Mouse (Mus musculus) heart, postnatal 14 days (tissue): Measurements from ENCODE around the gene Rnps1. TPM values are rescaled to one million over a fixed set of nuclear protein-coding genes. Genes with fewer than 3 reads are reported as not detected.
"Not testable (repeated sequence)": the region's sequence is repeated elsewhere in the genome, so short reads cannot be mapped to it uniquely, and the experiment has no call there.

Experiments
- DNase-seq, 2 experiments: peaks; one replicate each; pipeline ENCODE4 v3.0.0; 2021 to 2022
- intact Hi-C: fragments of 180-260 bp; cut with DNase I; formaldehyde crosslinking; loops from one replicate; pipeline ENCODE4 v1.15.1; 2025
- total RNA-seq, 2 experiments: library from RNA; stranded (reverse); gene quantifications; 2 replicates each; pipeline ENCODE4 v1.2.3; 2021

Gene Rnps1
- total RNA-seq, 2 experiments from 2014 or later: 69.6 to 73.5 TPM

DNA sequence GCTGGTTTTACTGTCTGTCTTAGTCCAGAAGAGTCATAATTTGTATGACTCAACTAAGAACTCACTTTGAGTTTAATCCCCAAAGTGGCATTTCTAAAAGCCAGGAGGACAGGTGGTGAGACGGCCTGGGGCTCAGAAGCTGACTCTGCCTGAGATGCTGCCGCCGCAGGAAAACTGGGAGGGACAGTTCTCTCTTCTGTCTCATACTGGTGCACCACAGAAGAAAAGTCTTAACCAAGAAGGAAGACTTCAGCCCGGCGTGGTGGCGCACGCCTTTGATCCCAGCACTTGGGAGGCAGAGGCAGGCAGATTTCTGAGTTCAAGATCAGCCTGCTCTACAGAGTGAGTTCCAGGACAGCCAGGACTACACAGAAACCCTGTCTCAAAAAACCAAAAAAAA, 11.5 kb downstream of the Rnps1 start:
- no peak for DNase-seq
- intact Hi-C loops: loop anchor here (2.0 kb wide), 1 partner anchor 29 kb away; no protein-coding TSS in a partner anchor

DNA sequence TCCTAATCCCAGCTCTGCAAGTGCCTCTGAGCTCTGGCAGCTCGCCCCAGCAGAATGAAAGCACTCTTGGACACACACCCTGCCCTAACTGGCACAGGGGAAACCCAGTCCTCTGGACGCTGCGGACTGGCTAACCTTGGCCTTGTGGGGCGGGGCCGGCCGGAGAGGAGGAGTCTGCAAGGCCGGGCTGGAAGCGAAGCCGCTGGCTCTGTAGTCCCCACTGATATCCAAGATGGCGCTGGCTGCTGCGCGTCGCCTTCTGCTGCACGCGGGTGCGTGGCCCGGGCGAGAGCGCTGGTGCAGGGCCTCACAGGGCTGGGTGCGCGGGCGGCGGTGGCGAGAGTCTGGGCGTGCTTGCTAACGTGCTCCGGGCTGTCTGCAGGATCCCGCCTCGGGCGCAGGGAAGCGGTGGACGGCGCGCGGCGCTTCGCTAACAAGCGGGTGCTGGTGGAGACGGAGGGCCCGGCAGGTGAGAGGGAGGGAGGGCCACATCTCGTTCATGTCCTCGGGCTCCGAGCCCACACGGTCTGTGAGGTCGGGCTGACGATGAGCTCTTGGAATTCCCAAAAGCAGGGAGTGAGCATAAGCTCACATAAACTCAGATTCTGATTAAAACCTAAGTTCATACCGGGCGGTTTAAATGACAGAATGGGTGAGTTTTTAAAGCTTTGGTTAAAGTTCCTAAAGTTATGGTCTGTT, 12.3 kb downstream of the Rnps1 start, which contains the start of gene Eci1:
Gene Eci1 (plus strand): TSS at position 171 of the 699 bp plus-strand sequence.
- DNase-seq: peak; percentile 93 to 95
- intact Hi-C loops: loop anchor here (2.0 kb wide), 1 partner anchor 28 kb away; no protein-coding TSS in a partner anchor

DNA sequence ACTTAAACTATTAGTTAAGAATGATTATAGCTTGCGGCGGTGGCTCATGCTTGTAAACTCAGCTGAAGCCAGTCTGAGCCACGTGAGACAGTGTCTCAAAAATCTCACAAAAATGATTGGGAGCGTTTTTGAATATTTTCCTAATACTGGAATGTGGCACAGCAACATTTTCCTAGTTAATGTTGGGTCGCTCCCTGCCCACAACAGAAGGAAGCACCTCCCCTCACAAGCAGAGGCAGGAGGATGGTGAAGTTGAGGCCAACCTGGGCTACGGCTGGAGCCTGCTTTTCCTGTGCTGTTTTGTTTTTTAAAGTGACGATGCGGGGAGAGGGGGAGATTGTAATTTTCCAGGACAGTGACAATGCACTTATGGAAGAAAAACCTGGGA, 12.8 kb downstream of the Rnps1 start:
- DNase-seq: peak in 1 of 2 experiments; percentile 26
- intact Hi-C loops: loop anchor here (2.0 kb wide), 1 partner anchor 28 kb away; no protein-coding TSS in a partner anchor

DNA sequence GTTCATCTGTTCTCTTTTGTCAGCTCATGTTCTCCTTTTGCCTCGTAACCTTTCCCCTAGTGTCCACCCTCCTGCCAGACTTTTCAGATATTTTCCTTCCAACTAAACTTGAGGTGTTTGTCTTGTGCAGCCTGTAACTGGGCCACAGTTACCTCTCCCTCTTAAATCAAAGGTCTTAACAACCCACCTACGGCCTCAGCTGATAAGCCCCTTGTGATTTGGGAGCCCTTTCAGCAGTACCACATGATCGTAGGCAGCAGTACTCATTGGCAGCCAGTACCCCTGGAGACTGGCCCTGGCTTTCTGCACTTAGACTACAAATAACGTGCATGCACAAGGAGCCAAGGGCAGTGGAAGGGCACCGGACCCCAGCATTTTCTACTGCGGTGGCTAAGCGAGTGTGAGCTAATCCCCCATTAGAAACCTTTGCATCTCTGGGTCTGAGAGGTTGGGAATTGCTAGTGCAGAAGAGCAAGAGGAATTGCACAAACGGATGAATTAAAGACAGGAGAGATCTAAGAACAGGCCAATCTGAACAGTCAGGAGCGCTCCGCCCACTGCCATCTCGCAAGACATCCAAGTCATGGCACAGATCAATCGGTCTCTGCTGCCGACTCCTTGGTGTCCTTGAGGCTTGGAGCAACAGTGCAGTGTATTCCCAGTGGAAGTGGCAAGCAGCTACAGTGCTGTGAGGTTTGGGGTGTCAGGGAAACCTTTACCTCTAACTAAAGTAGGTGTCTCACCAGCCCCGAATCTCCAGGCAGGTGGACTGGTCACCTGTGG, 15.0 kb downstream of the Rnps1 start:
- DNase-seq: peak; percentile 33 to 62
- intact Hi-C loops: no loop called here

DNA sequence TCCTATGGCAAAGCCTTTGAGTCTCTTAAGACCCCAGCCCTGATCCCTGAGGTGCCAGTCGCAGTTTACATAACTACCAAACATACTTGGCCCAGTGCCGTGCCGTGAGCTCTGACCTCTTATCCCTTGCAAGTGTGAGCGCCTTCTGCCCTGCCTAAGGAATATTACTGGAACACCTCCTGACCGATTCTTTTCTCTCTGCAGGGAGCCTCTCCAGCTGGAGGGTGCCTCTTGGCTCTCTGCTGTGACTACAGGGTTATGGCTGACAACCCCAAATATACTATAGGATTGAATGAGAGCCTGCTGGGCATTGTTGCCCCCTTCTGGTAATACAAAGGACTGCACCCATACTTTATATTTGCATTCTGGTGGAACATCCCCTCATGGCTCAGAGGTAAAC, 22.7 kb downstream of the Rnps1 start:
- peak in 1 of 2 experiments; percentile 37 for DNase-seq
- intact Hi-C loops: loop anchor here (5.0 kb wide), 1 partner anchor 265 kb away; no protein-coding TSS in a partner anchor

DNA sequence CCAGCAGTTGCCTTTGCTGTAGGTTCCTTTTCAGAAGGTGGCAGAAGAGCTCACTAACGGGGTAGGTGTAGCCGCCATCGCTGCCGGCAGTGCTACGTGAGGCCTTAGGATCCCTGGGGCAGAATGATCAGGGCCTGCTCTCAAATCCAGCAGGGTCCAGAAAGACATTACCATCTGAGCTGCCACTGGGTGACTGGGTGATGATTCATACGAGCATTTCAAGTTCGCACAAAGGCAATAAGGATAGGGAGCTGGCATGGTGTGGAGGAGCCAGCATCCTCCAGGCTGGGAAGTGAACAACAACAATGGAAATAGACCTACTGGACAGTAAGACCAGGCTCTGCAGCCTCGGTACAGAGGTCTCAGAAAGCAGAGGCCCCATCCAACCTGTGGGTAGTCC, 26.0 kb downstream of the Rnps1 start:
- DNase-seq: no peak
- intact Hi-C loops: no loop called here

DNA sequence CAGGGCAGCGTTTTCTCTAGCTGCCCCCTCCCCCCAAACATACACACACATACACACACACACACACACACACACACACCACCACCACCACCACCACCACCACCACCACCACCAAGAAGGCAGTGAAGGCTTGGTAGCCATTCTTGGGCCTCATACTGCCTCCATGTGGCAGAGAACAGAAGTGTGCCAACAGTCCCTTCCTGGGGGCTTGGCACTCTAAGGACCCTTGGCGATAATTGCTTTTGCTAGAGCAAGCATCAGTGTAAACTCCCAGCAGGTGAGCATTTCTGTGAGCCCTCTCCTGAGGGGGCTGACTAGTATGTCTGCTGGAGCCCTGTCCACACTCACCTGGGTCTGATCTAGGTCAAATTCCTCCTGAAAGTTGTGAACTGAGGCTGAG, 26.8 kb downstream of the Rnps1 start:
- intact Hi-C loops: no loop called here
- DNase-seq: no peak

DNA sequence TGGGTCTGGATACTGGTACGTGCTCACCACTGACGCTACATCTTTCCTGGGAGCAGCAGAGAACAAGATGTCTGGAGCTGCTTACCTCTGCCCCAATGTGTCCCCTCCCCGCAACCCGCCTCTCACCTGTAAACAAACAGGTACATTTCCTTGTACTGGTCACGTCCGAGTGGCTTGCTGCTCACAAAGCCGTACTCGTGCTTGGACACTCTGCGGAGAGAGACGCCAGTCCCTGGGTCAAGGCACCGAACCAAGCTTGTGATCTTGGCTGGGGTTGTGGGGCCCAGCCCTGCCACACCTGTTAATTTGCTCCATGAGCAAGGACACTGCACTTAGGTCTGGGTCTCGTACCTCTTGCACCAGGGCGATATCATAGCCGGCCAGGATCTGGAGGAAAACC, 27.7 kb downstream of the Rnps1 start:
- no peak for DNase-seq
- intact Hi-C loops: no loop called here

DNA sequence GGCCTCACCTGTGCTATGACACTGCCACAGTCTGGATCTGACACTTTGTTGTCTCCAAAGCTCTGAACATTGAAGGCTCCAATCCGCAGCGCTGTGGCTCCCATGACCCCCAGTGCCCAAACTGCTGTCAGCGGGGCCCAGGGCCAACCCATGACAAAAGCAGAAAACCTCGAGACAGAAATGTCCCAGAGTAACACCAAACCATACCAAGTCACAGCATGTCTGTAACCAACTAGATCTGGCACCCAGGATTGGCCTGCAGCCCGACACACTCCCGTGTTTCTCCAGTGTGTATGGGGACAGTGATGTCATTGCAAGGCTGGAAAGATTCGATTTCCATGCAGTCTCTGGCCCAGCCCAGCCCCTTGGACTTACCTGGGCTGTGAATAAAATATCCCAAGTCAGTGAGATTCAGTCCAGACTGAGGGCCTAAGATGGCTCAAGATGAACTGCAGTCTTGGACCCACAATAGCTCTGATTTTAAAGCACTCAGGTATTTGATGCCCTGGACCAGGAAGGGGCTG, 28.3 kb downstream of the Rnps1 start, which contains the start of gene Dnase1l2:
Gene Dnase1l2 (minus strand): TSS at position 474 of the 524 bp plus-strand sequence.
- DNase-seq: no peak
- intact Hi-C loops: no loop called here

DNA sequence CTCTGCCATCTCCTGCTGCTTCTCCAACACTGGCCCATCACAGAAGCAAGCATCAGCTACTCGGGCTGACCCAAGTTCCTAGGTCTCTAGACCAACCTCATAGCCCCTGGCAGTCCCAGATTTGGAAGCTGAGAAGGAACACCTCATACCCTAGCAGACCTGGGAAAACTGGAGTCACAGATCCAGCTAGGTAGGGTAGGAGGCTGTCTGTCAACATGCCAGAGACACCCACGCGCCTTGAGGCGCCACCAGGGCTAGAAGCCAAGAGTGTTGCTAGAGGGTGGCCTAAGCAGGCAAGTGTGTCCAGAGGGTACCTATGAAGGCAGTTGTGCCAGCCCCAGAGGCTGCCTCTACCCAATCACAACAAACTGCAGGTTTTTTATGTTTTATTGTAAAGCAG, 29.0 kb downstream of the Rnps1 start:
- DNase-seq: no peak
- intact Hi-C loops: no loop called here

DNA sequence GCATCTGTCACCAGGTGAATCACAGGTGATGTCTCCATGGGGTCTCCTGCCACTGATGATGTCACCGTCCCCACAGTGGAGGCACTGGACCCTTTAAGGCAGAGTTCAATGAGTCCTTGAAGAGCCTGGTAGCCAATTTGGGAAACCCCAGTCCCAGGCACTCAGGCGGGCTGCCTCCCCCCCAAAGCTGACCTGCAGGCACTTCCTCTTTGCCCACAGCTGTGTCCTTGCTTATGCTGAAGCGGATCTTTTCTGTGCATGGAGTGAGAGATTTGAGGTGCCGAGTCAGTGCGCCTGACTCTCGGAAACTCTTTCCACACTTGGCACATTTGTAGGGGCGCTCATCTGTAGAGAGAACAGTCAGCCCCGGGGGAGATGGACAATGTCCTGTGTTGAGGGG, 32.2 kb downstream of the Rnps1 start:
- DNase-seq: no peak
- intact Hi-C loops: no loop called here

DNA sequence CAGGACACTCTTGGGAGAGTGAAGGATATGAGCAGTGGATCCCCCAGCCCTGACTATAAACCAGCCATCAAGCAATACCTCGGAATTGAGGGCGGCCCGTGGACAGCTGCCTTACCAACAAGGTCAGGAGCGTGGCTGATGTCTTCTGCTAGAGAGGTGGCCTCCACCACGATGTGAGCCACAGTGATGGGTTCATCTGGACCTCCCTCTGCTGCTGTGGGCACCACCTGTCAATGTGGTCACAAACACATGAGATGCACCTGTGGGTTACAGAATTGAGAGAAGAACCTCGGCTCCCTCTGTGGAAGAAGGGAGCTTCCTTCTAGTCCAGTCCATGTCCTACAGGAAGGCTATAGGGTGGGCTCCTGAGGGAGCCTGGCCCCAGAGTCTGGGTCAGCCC, 35.1 kb downstream of the Rnps1 start:
- intact Hi-C loops: no loop called here
- no peak for DNase-seq

DNA sequence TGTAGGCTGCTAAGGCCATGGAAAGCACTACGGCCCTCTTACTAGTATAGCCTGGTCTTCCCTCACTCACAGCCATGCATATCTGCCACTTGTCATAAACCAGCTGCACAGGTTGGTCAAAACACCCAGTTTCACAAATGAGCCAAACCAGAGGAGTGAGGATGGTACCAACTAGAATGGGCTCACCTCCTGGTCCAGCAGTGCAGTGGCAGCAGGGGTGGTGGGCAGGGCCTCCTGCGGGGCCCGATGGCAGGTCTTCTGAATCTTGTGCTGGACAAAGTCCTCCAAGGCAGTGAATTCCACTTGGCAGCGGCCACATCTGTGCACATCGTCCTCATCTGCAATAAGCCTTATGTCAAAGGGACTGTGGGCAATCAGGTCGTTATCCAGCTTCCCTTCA, 36.9 kb downstream of the Rnps1 start:
- no peak for DNase-seq
- intact Hi-C loops: no loop called here

DNA sequence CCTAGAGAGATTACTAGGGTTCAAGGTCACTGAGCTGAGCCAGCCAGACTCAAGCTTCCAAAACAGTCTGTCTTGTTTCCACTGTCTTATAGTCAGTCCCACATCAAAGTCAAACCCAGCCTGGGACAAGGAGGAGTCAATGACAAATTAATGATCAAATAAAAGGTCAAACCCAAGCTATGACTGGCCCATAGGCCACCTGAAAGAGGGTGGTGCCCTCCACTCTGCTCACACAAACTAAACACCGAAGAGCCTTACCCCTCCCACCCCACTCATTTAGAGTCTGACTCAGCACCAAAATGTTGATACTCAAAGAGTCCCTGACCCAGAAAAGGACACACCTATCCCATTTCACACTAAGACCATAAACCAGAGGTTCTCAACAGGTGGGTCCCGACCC, 39.0 kb downstream of the Rnps1 start:
- DNase-seq: no peak
- intact Hi-C loops: no loop called here

DNA sequence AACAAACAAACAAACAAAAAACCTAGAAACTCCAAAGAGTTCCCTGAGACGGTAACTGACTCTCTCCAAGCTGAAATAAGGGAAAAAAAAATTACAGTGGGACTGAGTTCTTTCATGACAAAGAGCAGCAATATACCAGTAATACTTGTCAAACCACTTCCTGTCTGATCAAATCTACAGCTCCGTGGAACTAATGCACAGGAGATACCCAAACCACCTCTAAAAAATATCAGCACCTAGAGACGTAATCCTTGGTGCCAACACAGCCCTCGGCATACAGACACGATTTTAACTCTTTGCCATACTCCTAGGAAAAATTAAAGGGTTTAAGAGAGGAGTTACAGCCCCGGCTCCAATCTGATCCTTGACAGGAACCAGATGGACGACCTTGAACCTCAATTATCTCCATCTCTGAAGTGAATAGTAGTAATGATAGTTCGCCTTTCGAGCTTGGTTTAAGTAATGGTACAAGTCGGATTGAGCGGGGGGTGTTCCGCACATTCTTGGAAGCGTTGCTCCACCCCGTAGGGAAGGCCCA, 39.9 kb downstream of the Rnps1 start:
- no peak for DNase-seq
- intact Hi-C loops: loop anchor here (2.0 kb wide), 1 partner anchor 27 kb away; the partner anchor contains the start of gene Eci1

DNA sequence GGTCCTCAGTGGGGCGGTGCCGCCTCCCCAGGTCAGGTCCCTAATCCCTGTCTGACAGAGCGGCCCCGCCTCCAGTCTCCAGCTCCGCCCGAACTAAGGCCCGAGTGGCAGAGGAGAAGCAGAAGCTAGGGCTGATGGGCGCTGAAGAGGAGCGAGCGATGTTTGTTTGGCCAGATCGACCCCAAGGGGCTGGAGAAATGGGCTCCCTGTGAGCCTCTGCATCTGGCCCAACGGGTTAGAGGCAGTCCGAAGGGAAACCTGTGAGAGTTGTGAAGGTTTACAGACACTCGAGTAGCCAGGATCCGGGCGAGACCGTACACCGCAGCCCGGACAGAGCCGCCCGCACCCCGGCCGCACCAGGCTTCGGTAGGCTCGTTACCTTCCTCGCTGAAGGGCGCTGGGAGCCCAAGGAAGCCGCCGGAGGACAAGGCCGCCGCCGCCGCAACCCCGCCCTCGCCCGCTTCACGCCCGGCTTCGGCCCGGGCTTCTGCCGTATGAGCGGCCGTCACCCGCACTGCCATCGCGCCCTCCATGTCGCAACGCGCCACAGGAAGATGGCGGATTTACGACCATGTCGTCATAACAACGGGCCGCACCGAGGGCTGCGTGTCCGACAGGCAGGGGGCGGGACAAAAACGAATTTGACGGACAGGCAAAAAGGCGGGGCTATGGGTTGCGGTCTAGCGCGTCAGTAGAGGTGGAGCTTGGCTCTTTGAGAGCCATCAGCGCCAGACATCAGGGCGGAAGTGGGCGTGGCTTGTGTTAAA, 40.6 kb downstream of the Rnps1 start:
- DNase-seq: peak; percentile 98 to 100
- intact Hi-C loops: loop anchor here (2.0 kb wide), 1 partner anchor 28 kb away; the partner anchor contains the start of gene Eci1

DNA sequence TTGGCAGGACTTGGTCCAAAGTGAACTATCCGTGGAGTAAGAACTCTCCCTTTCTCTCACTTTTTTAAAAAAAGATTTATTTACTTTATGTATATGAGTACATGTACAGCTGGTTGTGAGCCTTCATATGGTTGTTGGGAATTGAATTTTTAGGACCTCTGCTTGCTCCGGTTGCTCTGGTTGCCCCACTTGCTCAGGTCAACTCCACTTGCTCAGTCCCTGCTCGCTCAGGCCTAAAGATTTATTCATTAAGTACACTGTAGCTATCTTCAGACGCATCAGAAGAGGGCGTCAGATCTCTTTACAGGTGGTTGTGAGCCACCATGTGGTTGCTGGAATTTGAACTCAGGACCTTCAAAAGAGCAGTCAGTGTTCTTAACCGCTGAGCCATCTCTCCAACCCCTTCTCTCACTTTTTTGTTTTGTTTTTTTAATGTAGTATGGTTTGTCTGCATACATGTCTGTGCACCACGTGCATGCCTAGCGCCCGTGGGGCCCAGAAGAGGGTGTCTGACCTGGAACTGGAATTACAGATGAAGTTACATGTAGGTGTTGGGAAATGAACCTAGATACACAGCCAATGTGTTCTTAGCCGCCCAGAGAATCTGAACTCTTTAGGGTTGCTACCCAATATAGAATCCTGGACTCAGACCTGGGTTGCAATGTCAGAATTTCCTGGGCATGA, 41.3 kb downstream of the Rnps1 start:
- intact Hi-C loops: loop anchor here (2.0 kb wide), 1 partner anchor 29 kb away; the partner anchor contains the start of gene Eci1
- DNase-seq: not testable (repeated sequence)

DNA sequence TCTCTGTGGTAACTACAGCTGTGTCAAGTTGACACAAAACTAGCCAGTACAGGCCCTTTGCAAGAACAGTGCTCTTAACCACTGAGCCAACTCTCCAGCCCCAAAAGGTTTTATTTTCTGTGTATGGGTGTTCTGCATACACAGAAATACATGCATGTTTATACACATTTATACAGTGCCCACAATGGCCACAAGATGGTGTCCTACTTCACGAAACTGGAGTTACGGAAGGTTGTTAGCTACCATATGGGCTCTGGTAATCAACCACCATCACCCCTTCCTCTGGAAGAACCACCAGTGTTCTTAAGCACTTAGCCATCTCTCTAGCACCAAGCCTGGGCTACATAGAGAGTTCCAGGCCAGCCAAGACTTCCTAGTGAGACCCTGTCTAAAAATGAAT, 47.2 kb downstream of the Rnps1 start:
- DNase-seq: no peak
- intact Hi-C loops: no loop called here

DNA sequence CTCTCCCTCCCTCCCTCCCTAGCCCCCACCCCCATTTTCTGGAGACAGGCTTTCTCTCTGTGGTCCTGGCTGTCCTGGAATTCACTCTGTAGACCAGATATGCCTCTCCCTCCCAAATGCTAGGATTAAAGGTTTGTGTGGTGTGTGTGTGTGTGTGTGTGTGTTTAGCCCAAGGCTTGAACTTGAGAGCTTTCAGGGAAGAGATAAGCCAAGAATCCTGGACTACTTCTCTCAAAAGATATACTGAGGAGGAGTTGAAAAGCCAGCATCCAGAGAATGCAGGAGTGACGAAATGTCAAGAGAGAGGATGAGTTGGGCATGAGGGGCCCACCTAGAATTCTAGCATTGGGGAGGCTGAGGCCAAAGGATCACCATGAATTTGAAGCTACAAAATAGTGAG, 48.6 kb downstream of the Rnps1 start:
- intact Hi-C loops: no loop called here
- no peak for DNase-seq
